In the genomic region with DNA sequence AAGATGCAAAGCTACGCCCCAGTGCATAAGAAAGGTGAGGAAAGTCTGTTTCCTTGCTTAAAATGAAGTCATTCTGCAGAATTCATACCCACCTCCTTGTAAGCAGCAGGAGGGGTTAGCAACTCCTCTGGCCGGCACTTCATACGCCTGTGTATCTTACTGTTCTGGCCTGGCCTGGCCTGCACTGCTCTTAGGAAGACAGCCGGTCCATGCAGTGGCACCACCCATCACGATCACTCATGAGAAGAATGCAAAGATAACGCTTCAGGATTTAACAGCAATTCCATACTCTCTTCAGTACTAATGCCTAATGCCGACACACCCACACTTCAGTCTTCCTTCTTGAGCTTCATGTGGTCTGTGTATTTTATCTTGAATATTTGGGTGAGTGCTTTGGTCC, we compare ENCODE assay signal across 15 mouse cellular contexts. TPM values are rescaled to one million over a fixed set of nuclear protein-coding genes. Genes with fewer than 3 reads are reported as not detected.
"Had no signal": no experiment of that assay in that cellular context is flagged by ENCODE, and none has a peak within 500 bp of the region (broad histone marks: within the 10 kb centered on the region; RNA-seq: fewer than 3 reads in every experiment).

No protein-coding gene starts in this region.

- H3K4me2 ChIP-seq: limb, embryonic 15.5 days; liver, embryonic 12.5 days; neural tube, embryonic 15.5 days had no signal

- H3K9me3 ChIP-seq: limb, embryonic 15.5 days; liver, embryonic 12.5 days; midbrain, embryonic 10.5 days; neural tube, embryonic 15.5 days had no signal

- ATAC-seq: liver, embryonic 12.5 days had no signal

- H3K9ac ChIP-seq: limb, embryonic 15.5 days; liver, embryonic 12.5 days; neural tube, embryonic 15.5 days had no signal

- H3K27me3 ChIP-seq: limb, embryonic 15.5 days; liver, embryonic 12.5 days; neural tube, embryonic 15.5 days had no signal

- H3K4me3 ChIP-seq: limb, embryonic 15.5 days; liver, embryonic 12.5 days; midbrain, embryonic 10.5 days; myocyte; neural tube, embryonic 15.5 days had no signal

- H3K27ac ChIP-seq: limb, embryonic 15.5 days; liver, embryonic 12.5 days; midbrain, embryonic 10.5 days; neural tube, embryonic 15.5 days had no signal

- DNase-seq: kidney, adult 8-10 months; kidney, postnatal 25 days; layer of hippocampus, adult 9-11 months; layer of hippocampus, postnatal 36 days; lung, postnatal 10 days; lung, postnatal 4 days; midbrain, embryonic 14.5 days; spleen, adult 18-20 months; thymus, postnatal 36 days had no signal

RNA-seq across cellular contexts. Expression of a gene that starts 8.1 kb away (rescaled TPM):
- polyA plus RNA-seq: myocyte had no signal

RNA-seq across cellular contexts. Expression of a gene that starts 32.0 kb away (rescaled TPM):
- polyA plus RNA-seq: kidney, embryonic 16.5 days; myocyte had no signal
